ENCODE assay signal across 1 mouse cellular context in genomic region chr14:52278932-52279746, GRCm38 (mm10).
TF ChIP-seq lines count a peak whose summit lies in the region.

TSS of gene Tox4 (plus strand) at chr14:52279146.
TSS of gene Rab2b (minus strand) at chr14:52279545.

TF ChIP-seq in myocyte, 11 proteins besides CTCF, POLR2A, EP300 and RAD21 (continued from another document):
- TF ChIP-seq TCF12 (IDR thresholded peaks at IDR 0.05; ENCODE audit: insufficient read depth, poor library complexity, severe bottlenecking) (no peak), REST (IDR thresholded peaks at IDR 0.05; ENCODE audit: insufficient read depth, insufficient read length) (no peak)
